In the genomic region with DNA sequence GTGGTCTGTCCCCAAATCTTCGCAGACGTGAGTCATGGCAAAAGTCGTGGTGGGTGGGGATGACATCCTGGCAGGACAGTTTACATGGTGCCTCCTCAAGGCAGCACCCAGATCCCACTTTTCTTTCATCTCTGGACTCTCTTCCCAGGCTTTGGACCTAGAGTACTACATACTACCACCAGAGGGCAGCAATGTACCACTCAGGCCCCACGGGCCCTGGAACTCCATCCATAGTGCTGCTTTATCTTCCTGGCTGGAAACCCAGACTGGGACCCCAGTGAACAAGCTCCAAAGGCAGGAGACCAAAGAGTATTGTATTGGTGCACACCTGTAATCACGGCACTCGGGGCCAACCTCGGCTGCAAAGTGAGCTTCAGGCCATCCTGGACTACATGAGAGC, we compare ENCODE assay signal across 9 mouse cellular contexts. TPM values are rescaled to one million over a fixed set of nuclear protein-coding genes. Genes with fewer than 3 reads are reported as not detected.
DNase-seq lines count a peak whose midpoint lies in the region; ATAC-seq and TF ChIP-seq lines count a peak whose summit lies in the region.
"Had no signal": no experiment of that assay in that cellular context is flagged by ENCODE, and none has a peak within 500 bp of the region (broad histone marks: within the 10 kb centered on the region; RNA-seq: fewer than 3 reads in every experiment).

No protein-coding gene starts in this region.

- dilution Hi-C loops in CH12.LX (cut with MboI; ENCODE audit: extremely low pct_ligation_motif_present, extremely low pct_unique_long_range_greater_than_20kb, low sequenced_read_pairs) = no loop called here

- peaks cover 14% of the 10 kb centered on the region for H3K79me2 ChIP-seq in CH12.LX (replicated peaks; ENCODE audit: control insufficient read depth, extremely low read depth, insufficient read depth, poor library complexity, severe bottlenecking)
- no peaks in the 10 kb centered on the region for H3K79me2 ChIP-seq in heart, adult 2 months (replicated peaks; ENCODE audit: control insufficient read depth, insufficient read depth, low read length)

- H3K4me3 ChIP-seq in CH12.LX (replicated peaks in 1 of 3; ENCODE audit: low read depth in 2 of 3, low read length in 2 of 3, poor library complexity in 1 of 3) = no peak overlapping the region
- H3K4me3 ChIP-seq in heart, adult 2 months = no peak overlapping the region
- no peak overlapping the region for H3K4me3 ChIP-seq in kidney, postnatal 0 days (replicated peaks; ENCODE audit: low read depth, low read length)
- H3K4me3 ChIP-seq: heart, embryonic 13.5 days had no signal

- no peak; the same call in 1 of the 2 replicates for ATAC-seq in kidney, postnatal 0 days (replicated peaks; ENCODE audit: low FRiP score, low read depth)
- peak; percentile 24; the same call in 1 of the 2 replicates for ATAC-seq in neutrophil, adult 5-6 weeks (ENCODE audit: extremely low read depth, insufficient number of reproducible peaks, low FRiP score, poor library complexity, severe bottlenecking)

- H3K9ac ChIP-seq in CH12.LX (ENCODE audit: insufficient read depth, low read depth) = no peak overlapping the region
- H3K9ac ChIP-seq in heart, adult 2 months (ENCODE audit: low read depth, low read length) = no peak overlapping the region
- no peak overlapping the region for H3K9ac ChIP-seq in kidney, postnatal 0 days (ENCODE audit: low read depth, low read length)
- H3K9ac ChIP-seq: heart, embryonic 13.5 days had no signal

- TF ChIP-seq RAD21 in CH12.LX (IDR thresholded peaks at IDR 0.05; ENCODE audit: low read depth, low read length) = peak; percentile 94

- DNase-seq in CH12.LX (ENCODE audit: extremely low read depth) = peak; percentile 57
- peak; percentile 52 for DNase-seq in adrenal gland, adult 8-10 months
- DNase-seq in embryo, embryonic 9.5 days (ENCODE audit: extremely low spot score) = peak; percentile 81
- DNase-seq in heart, adult 2 months = peak; percentile 59 to 62
- DNase-seq in kidney, postnatal 0 days (ENCODE audit: low spot score) = peak; percentile 91
- DNase-seq in lung, adult 18-20 months = peak; percentile 46 to 63
- peak; percentile 53 for DNase-seq in thymus, postnatal 4 days

- H3K36me3 ChIP-seq in CH12.LX (replicated peaks in 1 of 2; ENCODE audit: control insufficient read depth in 1 of 2, insufficient read depth in 1 of 2, low read length in 1 of 2) = peaks cover 2 to 3% of the 10 kb centered on the region in 2 experiments
- no peaks in the 10 kb centered on the region for H3K36me3 ChIP-seq in heart, adult 2 months (ENCODE audit: control insufficient read depth, insufficient read depth, low read length)
- no peaks in the 10 kb centered on the region for H3K36me3 ChIP-seq in kidney, postnatal 0 days (ENCODE audit: insufficient read depth, low read length)

- no peaks in the 10 kb centered on the region for H3K27me3 ChIP-seq in CH12.LX (replicated peaks)
- H3K27me3 ChIP-seq in heart, adult 2 months (ENCODE audit: control insufficient read depth, insufficient read depth, low read length) = no peaks in the 10 kb centered on the region
- H3K27me3 ChIP-seq in kidney, postnatal 0 days (ENCODE audit: insufficient read depth, low read length) = no peaks in the 10 kb centered on the region
- H3K27me3 ChIP-seq: heart, embryonic 13.5 days had no signal

- in situ Hi-C loops in CH12.LX (cut with MboI; ENCODE audit: low pct_ligation_motif_present, low pct_unique_long_range_greater_than_20kb, low sequenced_read_pairs) = no loop called here

- H3K4me1 ChIP-seq in CH12.LX (ENCODE audit: control insufficient read depth in 1 of 2, insufficient read depth in 2 of 2) = peaks cover 8 to 27% of the 10 kb centered on the region in 2 experiments
- H3K4me1 ChIP-seq in heart, adult 2 months (ENCODE audit: control insufficient read depth, insufficient read depth, low read length) = peaks cover 4% of the 10 kb centered on the region
- H3K4me1 ChIP-seq in kidney, postnatal 0 days (replicated peaks; ENCODE audit: insufficient read depth, low read length) = peaks cover 6% of the 10 kb centered on the region

- intact Hi-C loops in heart, adult 2 months (cut with DNase I) = loop anchor here (1.0 to 5.0 kb wide), 5 partner anchors 51 to 553 kb away; a partner anchor contains a TSS

- TF ChIP-seq CTCF in CH12.LX (conservative IDR thresholded peaks at IDR 0.05 in 1 of 2, IDR thresholded peaks at IDR 0.05 in 1 of 2; ENCODE audit: low read depth in 2 of 2, low read length in 2 of 2) = peak; percentile 77 to 96
- no peak for TF ChIP-seq CTCF in heart, adult 2 months (IDR thresholded peaks at IDR 0.05)
- peak; percentile 96 for TF ChIP-seq CTCF in kidney, postnatal 0 days (IDR thresholded peaks at IDR 0.05; ENCODE audit: low read depth)

- no peak overlapping the region for H3K27ac ChIP-seq in CH12.LX (ENCODE audit: insufficient read depth, low read depth)
- no peak overlapping the region for H3K27ac ChIP-seq in heart, adult 2 months
- H3K27ac ChIP-seq in kidney, postnatal 0 days = no peak overlapping the region
- H3K27ac ChIP-seq: heart, embryonic 13.5 days had no signal

- H3K9me3 ChIP-seq in CH12.LX (replicated peaks; ENCODE audit: low read length) = no peaks in the 10 kb centered on the region
- H3K9me3 ChIP-seq in kidney, postnatal 0 days (replicated peaks; ENCODE audit: low read length) = no peaks in the 10 kb centered on the region
- H3K9me3 ChIP-seq: heart, embryonic 13.5 days had no signal

- no peak overlapping the region for H3K4me2 ChIP-seq in CH12.LX (ENCODE audit: insufficient read depth, low read depth, poor library complexity, severe bottlenecking)
- no peak overlapping the region for H3K4me2 ChIP-seq in kidney, postnatal 0 days (ENCODE audit: low read length)
- H3K4me2 ChIP-seq: heart, embryonic 13.5 days had no signal

- no peak for TF ChIP-seq POLR2A in CH12.LX (IDR thresholded peaks at IDR 0.05; ENCODE audit: low read depth, low read length)
- TF ChIP-seq POLR2A in heart, adult 2 months (IDR thresholded peaks at IDR 0.05; ENCODE audit: insufficient read depth, low read depth, low read length) = no peak

- 25% methylated on average over 7 of the region's 7 CpGs for WGBS in heart, adult 2 months
- WGBS in kidney, postnatal 0 days = 31% methylated on average over 7 of the region's 7 CpGs

- TF ChIP-seq EP300 in CH12.LX (IDR thresholded peaks at IDR 0.05; ENCODE audit: low read length) = no peak
- peak; percentile 83 for TF ChIP-seq EP300 in heart, adult 2 months (IDR thresholded peaks at IDR 0.05; ENCODE audit: insufficient read depth, low read depth, low read length)

TF ChIP-seq in CH12.LX, 34 proteins besides CTCF, POLR2A, EP300 and RAD21:
- TF ChIP-seq CHD2 (IDR thresholded peaks at IDR 0.05; ENCODE audit: low read length) (no peak), E2F4 (IDR thresholded peaks at IDR 0.05; ENCODE audit: insufficient replicate concordance, low read depth, low read length) (no peak), ETS1 (conservative IDR thresholded peaks at IDR 0.05; ENCODE audit: low read depth, low read length) (no peak), MXI1 (IDR thresholded peaks at IDR 0.05; ENCODE audit: low read depth, low read length) (no peak), TBP (conservative IDR thresholded peaks at IDR 0.05; ENCODE audit: low read depth, low read length) (no peak), ZC3H11A (IDR thresholded peaks at IDR 0.05; ENCODE audit: low read depth, low read length) (peak; percentile 87), SMC3 (IDR thresholded peaks at IDR 0.05; ENCODE audit: low read depth, low read length) (peak; percentile 97)

RNA-seq across cellular contexts. Expression of a gene that starts 3.1 kb away (rescaled TPM):
- 45.5 and 59.1 TPM in 2 replicates for total RNA-seq in CH12.LX (2012; rRNA removed)
- total RNA-seq in CH12.LX (2014; rRNA removed) = 43.7 and 47.7 TPM in 2 replicates
- polyA plus RNA-seq in CH12.LX (2012; ENCODE audit: insufficient read length, low read depth) = 94.8 and 117 TPM in 2 replicates
- 10 to 100 TPM; 28.2 to 37.8 (median 33.4) TPM for total RNA-seq in adrenal gland, adult 8-10 months (2022)
- total RNA-seq in heart, adult 2 months (2021) = 10 to 100 TPM; 16.8 to 19.0 TPM
- polyA plus RNA-seq in heart, adult 2 months (2012; rRNA removed) = 8.2 and 9.2 TPM in 2 replicates
- 44.2 and 46.6 TPM in 2 replicates for polyA plus RNA-seq in kidney, postnatal 0 days (2015; fragmentation: Nextera tagmentation; extraction: Ambion mirVana)
- total RNA-seq in neutrophil, adult 5-6 weeks (2017) = 25.3 and 29.0 TPM in 2 replicates

RNA-seq across cellular contexts. Expression of a gene that starts 31.3 kb away (rescaled TPM):
- total RNA-seq in CH12.LX (2012; rRNA removed) = 7.3 and 8.8 TPM in 2 replicates
- 6.4 and 7.3 TPM in 2 replicates for total RNA-seq in CH12.LX (2014; rRNA removed)
- 7.4 TPM in 2 replicates for polyA plus RNA-seq in CH12.LX (2012; ENCODE audit: insufficient read length, low read depth)
- total RNA-seq in adrenal gland, adult 8-10 months (2022) = 1 to 10 TPM; 2.5 to 5.7 (median 4.6) TPM
- total RNA-seq in heart, adult 2 months (2021) = 1 to 10 TPM in 1 of 2 experiments, under 1 TPM in 1; 0.76 to 1.6 TPM
- 2.9 and 5.5 TPM in 2 replicates for polyA plus RNA-seq in heart, adult 2 months (2012; rRNA removed)
- polyA plus RNA-seq in kidney, postnatal 0 days (2015; fragmentation: Nextera tagmentation; extraction: Ambion mirVana) = 6.2 and 6.9 TPM in 2 replicates
- 92.9 and 95.5 TPM in 2 replicates for total RNA-seq in neutrophil, adult 5-6 weeks (2017)

RNA-seq across cellular contexts. Expression of a gene that starts 44.5 kb away (rescaled TPM):
- 16.2 and 17.9 TPM in 2 replicates for total RNA-seq in CH12.LX (2012; rRNA removed)
- 8.1 and 8.5 TPM in 2 replicates for total RNA-seq in CH12.LX (2014; rRNA removed)
- polyA plus RNA-seq in CH12.LX (2012; ENCODE audit: insufficient read length, low read depth) = 26.4 and 27.8 TPM in 2 replicates
- total RNA-seq in adrenal gland, adult 8-10 months (2022) = 10 to 100 TPM in 2 of 4 experiments, 1 to 10 TPM in 2; 7.2 to 14.9 (median 11.4) TPM
- total RNA-seq in heart, adult 2 months (2021) = under 1 TPM; 0.55 to 0.80 TPM
- 2.2 and 6.7 TPM in 2 replicates for polyA plus RNA-seq in heart, adult 2 months (2012; rRNA removed)
- 3.1 and 4.1 TPM in 2 replicates for polyA plus RNA-seq in kidney, postnatal 0 days (2015; fragmentation: Nextera tagmentation; extraction: Ambion mirVana)
- 7.9 and 8.4 TPM in 2 replicates for total RNA-seq in neutrophil, adult 5-6 weeks (2017)
